Mouse (Mus musculus): ENCODE data around the gene Cdk15.

The Cdk15 gene

GRCm38 (mm10) chr1:59256751-59257231 lies at the start of gene Cdk15:
Gene Cdk15, plus strand, starts transcription at chr1:59256906.
- DNase-seq (ENCODE audit: low read depth, low spot score) = no peak

DNA sequence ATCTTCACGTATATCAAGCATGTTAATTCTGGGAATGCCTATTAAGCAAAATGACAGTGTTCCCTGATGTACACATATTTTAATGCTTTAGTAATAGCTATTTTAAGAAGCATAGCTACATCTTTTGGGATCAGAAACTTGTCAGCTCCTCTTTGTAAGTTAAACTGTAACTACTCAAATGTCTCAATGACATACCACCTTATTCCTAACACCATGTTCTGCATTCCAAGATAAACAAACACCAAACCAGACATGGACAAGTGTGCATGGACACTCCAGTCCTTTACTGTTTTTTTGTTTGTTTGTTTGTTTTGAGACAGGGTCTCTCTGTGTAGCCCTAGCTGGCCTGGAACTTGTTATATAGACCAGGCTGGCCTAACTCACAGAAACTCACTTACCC lies 48.4 kb upstream of the Cdk15 start:
- no peak for DNase-seq (ENCODE audit: low read depth, low spot score)

DNA sequence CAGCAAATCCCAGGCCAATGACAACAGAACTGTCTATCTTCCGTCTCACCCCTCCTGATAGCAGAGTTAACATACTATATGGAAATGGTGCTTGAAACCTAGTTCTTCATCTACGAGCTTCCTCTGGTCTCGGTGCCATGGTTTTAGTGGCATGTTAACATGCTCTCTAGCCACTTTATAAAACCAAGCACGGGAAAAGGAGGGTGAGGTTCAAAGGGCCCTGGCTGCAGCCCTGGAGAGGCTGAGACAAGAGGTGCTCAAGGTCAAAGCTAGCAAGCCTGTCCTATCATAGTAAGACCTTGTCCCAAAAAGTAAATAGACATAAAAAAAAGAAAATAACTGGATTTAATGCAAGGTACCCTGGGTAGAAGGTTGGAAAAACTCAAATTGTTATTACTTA lies 45.1 kb upstream of the Cdk15 start:
- no peak for DNase-seq (ENCODE audit: low read depth, low spot score)

GRCm38 (mm10) chr1:59212076-59212779 lies 44.5 kb upstream of the Cdk15 start:
- no peak for DNase-seq (ENCODE audit: low read depth, low spot score)

DNA sequence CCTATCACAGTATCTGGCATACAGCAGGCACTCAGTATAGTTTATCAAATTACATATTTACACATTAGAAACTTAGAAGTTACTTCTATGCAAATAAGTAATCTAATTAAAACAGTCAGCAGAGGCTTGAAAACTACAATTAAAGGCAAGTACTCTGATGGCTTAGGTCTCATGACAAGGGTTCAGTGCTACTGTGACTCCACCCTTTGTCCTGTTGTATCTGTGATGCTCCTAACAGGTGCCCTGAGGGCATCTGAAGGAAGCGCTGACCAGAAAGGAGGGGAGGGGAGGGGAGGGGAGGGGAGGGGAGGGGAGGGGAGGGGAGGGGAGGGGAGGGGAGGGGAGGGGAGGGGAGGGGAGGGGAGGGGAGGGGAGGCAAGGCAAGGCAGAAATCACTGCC lies 43.8 kb upstream of the Cdk15 start:
- DNase-seq (ENCODE audit: low read depth, low spot score) = no peak

- no peak for DNase-seq (ENCODE audit: low read depth, low spot score)
Observed at GRCm38 (mm10) chr1:59215446-59215845, 41.3 kb upstream of the Cdk15 start.

DNA sequence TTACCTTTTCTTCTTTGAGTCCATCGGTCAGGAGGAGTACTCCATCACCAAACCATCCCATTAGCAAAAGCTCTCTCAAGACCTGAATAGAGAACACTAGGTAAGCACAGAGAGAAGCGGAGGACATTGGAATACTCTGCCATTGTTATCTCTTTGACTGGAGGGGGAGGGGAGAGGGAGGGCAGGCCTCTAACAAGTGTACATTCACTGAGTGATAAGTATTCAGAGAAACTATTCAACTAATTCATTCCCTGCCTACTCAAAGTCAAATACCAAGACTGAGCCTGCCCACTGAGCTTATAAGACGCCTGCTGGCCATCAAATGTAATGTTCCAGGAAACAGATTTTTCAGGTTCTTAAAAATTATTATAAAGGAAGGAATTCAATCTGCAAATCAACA lies 36.3 kb upstream of the Cdk15 start:
- no peak for DNase-seq (ENCODE audit: low read depth, low spot score)

- no peak for DNase-seq (ENCODE audit: low read depth, low spot score)
Observed at GRCm38 (mm10) chr1:59221591-59221990, 35.1 kb upstream of the Cdk15 start.

GRCm38 (mm10) chr1:59222101-59222825 lies 34.4 kb upstream of the Cdk15 start:
- DNase-seq (ENCODE audit: low read depth, low spot score) = no peak

- DNase-seq (ENCODE audit: low read depth, low spot score) = no peak
Observed at GRCm38 (mm10) chr1:59228552-59228951, 28.2 kb upstream of the Cdk15 start.

GRCm38 (mm10) chr1:59229187-59229586 lies 27.5 kb upstream of the Cdk15 start:
- no peak for DNase-seq (ENCODE audit: low read depth, low spot score)

- DNase-seq (ENCODE audit: low read depth, low spot score) = peak; percentile 94
Observed at GRCm38 (mm10) chr1:59236856-59237441, 19.8 kb upstream of the Cdk15 start, which contains the start of gene Als2. Gene Als2, minus strand, starts transcription at chr1:59237231.

GRCm38 (mm10) chr1:59237614-59238211 lies 19.0 kb upstream of the Cdk15 start:
- peak; percentile 71 for DNase-seq (ENCODE audit: low read depth, low spot score)

GRCm38 (mm10) chr1:59243770-59244169 lies 12.9 kb upstream of the Cdk15 start:
- DNase-seq (ENCODE audit: low read depth, low spot score) = no peak

- DNase-seq (ENCODE audit: low read depth, low spot score) = no peak
Observed at GRCm38 (mm10) chr1:59247602-59248001, 9.1 kb upstream of the Cdk15 start.

DNA sequence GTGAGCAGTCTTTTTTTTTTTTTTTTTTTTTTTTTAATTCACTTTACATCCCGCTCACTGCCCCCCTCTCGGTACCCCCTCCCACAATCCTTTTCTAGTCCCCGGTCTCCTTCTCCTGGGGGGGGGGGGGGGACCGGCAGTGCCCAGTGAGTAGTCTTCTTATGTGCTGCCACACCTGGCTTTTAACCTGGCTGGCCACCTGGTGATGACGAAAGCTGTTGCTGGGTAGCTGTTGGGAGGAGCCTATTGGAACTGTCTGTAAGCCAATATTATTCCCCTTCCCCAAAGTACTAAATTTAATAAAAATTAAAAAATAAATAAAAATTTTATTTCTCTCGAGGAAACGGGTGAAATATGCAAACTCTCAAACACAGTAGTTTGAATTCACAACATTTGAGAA lies 3.9 kb upstream of the Cdk15 start:
- DNase-seq (ENCODE audit: low read depth, low spot score) = no peak

DNA sequence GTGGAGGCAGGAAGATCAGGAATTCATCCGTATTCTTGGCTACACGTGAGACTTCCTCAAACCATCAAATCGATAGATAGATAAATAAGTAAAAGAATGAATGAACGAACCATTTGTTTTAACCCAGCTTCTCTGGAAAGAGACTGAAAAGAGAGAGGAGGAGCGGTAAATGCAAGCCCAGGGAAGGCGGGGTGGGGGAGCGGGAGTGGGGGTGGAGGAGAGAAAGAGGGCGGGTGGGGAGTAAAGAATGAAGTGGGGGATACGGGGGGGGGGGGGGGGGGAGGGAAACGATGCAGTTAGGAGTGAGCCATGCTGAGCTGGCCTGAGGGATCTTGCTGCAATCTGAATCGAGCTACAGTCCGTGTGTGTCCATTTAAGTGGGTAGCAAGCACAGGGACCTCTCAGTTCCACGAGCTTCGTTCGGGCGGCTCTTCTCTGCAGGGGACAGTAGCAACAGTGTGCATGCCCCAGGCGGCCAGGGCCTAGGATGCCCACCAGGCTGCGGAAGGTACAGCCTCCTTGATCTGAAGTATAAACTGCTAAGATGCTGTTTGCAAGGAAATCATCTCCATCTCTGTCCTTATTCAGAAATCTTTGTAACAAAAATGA lies 3.3 kb upstream of the Cdk15 start:
- no peak for DNase-seq (ENCODE audit: low read depth, low spot score)

GRCm38 (mm10) chr1:59257736-59258135 lies 1.0 kb downstream of the Cdk15 start:
- DNase-seq (ENCODE audit: low read depth, low spot score) = no peak

DNA sequence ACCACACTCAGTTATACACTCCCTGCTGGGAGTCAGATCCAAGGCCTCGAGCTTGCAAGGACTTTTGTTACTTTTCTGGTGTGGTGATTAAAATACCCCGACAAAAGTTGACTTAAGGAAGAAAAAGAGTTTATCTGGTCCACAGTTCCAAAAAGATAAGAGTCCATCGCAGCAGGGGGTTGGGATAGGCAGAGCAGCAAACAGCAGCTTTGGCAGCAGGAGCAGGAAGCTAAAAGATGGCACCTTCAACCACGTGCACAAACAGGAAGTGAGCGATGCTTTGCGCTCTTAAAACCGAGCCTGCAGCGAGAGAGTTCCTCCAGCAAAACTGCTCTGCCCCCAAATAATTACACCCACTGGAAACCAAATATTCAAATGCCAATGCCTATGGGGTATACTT lies 12.2 kb downstream of the Cdk15 start:
- no peak for DNase-seq (ENCODE audit: low read depth, low spot score)

- DNase-seq (ENCODE audit: low read depth, low spot score) = no peak
Observed at GRCm38 (mm10) chr1:59269466-59269865, 12.8 kb downstream of the Cdk15 start.

DNA sequence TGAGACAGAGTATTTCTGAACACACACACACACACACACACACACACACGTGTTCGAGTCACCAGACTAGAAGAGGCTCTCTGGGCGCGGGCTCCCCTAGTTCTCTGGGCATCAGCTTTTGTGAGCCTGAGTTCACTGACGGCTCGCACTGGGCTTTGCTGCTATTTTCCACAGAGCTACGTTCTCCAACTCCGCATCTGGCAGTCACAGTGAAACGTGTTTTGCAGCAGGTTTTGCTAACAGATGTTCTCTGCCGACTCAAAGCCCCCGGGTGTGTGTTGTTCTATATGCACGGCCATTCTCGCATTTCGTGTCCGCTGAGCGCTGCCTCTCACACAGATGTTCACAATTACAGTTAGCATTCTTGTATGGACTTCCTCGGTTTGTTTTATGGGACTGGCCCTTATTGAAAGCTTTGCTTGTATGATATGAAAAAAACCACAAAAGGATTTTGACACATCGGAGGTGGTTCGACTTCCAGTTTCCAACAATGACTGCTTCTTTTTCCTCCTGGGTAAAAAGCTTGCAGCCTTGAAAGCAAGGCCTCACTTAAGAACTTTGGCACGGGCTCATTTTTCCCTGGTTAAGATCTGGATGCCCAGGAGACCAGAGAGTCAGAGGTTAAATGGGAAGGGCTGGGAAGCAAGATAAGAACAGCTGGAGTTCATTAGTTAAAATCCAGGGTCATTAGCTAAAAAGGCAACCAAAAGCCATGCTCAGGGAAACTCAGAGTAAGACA lies 13.4 kb downstream of the Cdk15 start:
- DNase-seq (ENCODE audit: low read depth, low spot score) = no peak
